Mouse (Mus musculus): ENCODE results near the gene Tm7sf3. TPM values are rescaled to one million over a fixed set of nuclear protein-coding genes. Genes with fewer than 3 reads are reported as not detected.

Tm7sf3 gene
- polyA plus RNA-seq, 2 experiments: 11.2 to 24.8 TPM

DNA sequence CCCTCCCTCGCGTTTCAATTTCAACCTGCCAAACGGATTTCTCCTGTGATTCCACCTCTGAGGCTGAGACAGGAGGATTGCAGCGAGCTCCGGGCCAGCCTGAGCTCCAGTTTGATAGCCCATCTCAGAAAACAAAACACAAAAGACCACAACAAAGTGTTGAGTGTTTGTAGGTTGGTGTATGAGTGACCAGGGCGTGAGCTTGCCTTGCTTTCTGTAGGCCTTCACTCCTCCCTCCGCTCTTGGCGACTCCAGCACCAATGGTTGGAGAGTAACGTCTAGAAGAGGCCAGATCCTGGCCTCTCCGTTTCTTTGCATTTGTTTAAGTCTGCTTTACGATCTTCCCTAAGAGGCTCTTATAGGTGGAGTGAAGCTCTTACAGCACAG, 553 bp upstream of the Tm7sf3 start:
- no peak for TF ChIP-seq EP300 (IDR thresholded peaks at IDR 0.05; ENCODE audit: low read depth)
- TF ChIP-seq CTCF (IDR thresholded peaks at IDR 0.05; ENCODE audit: low read depth): no peak
- Histone ChIP-seq H3K27ac (peak overlapping the region; percentile 75), H3K9me3 (ENCODE audit: control insufficient read depth, low read length) (no peaks in the 10 kb centered on the region), H3K36me3 (replicated peaks; ENCODE audit: control insufficient read depth, insufficient read depth, low read depth) (no peaks in the 10 kb centered on the region), H3K9ac (replicated peaks) (peak overlapping the region; percentile 91), H3K4me3 (ENCODE audit: insufficient read depth in 1 of 2, low read depth in 2 of 2, low read length in 2 of 2) (peak overlapping the region; percentile 75 to 84), H3K4me2 (ENCODE audit: low read depth) (peak overlapping the region; percentile 95), H3K4me1 (replicated peaks; ENCODE audit: control insufficient read depth in 2 of 2, insufficient read depth in 2 of 2, low read length in 1 of 2) (peaks cover 28 to 30% of the 10 kb centered on the region in 2 experiments), H3K27me3 (ENCODE audit: control insufficient read depth, insufficient read depth, low read length) (no peaks in the 10 kb centered on the region)
- DNase-seq (ENCODE audit: low read depth in 3 of 3, low spot score in 3 of 3): no peak
- WGBS (ENCODE audit: insufficient replicate concordance): 15% methylated on average over 11 of the region's 11 CpGs
- ATAC-seq (ENCODE audit: insufficient read depth): peak; percentile 20; the same call in 1 of the 2 replicates

DNA sequence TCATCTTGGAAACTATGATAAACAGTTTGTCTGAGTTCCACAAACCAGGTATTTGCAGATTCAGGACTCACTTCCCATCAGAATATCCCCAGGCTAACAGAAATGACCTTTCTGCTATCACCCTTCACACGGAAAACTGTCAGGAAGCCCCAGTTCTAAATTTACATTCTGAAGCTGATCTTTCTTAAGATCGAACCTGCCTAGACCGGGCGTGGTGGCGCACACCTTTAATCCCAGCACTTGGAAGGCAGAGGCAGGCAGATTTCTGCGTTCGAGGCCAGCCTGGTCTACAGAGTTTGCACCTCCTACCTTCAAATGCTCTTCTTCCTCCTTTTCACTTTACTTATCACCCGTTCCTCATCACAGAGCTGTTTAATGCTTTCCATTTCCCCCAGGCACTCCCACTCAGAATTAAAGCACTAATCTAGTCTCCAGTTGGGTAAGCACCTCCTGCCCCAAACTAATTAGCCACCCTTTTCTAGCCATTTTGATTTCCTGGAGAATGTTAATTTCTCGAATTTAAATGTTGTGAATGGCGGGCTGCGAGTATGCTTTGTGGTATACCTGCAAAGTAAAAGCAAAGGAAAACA, 908 bp downstream of the Tm7sf3 start:
- 41% methylated on average over 11 of the region's 11 CpGs for WGBS (ENCODE audit: insufficient replicate concordance)
- no peak for TF ChIP-seq EP300 (IDR thresholded peaks at IDR 0.05; ENCODE audit: low read depth)
- no peak for TF ChIP-seq CTCF (IDR thresholded peaks at IDR 0.05; ENCODE audit: low read depth)
- H3K4me3 ChIP-seq (ENCODE audit: insufficient read depth in 1 of 2, low read depth in 2 of 2, low read length in 2 of 2): peak overlapping the region; percentile 69 to 75
- no peaks in the 10 kb centered on the region for H3K9me3 ChIP-seq (ENCODE audit: control insufficient read depth, low read length)
- H3K27me3 ChIP-seq (ENCODE audit: control insufficient read depth, insufficient read depth, low read length): no peaks in the 10 kb centered on the region
- H3K27ac ChIP-seq: peak overlapping the region; percentile 69
- peaks cover 28 to 30% of the 10 kb centered on the region in 2 experiments for H3K4me1 ChIP-seq (replicated peaks; ENCODE audit: control insufficient read depth in 2 of 2, insufficient read depth in 2 of 2, low read length in 1 of 2)
- H3K9ac ChIP-seq (replicated peaks): peak overlapping the region; percentile 78
- DNase-seq (ENCODE audit: low read depth in 3 of 3, low spot score in 3 of 3): no peak
- no peaks in the 10 kb centered on the region for H3K36me3 ChIP-seq (replicated peaks; ENCODE audit: control insufficient read depth, insufficient read depth, low read depth)
- ATAC-seq (ENCODE audit: insufficient read depth): 0 out of 2 replicates have a peak, but pooled peaks have one; percentile 0
- peak overlapping the region; percentile 92 for H3K4me2 ChIP-seq (ENCODE audit: low read depth)

DNA sequence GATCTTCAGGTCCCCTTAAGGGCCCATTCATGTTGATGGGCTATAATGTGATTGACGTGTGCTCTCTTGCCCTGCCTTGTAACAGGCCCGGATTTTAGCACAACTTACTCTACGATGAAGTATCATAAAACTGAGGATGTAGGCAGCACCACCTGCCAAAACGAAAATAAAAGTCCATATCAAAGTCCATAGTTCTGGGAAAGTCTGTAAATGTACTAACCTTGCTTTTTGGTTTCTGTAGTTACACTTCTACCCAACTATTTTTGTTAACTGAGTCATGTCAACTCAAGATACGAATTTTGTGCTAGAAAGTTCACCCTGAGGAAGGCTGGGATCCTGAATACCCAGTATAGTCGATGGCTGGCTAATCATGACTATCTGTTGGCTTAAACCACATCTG, 1.6 kb downstream of the Tm7sf3 start:
- Histone ChIP-seq H3K9me3 (ENCODE audit: control insufficient read depth, low read length) (no peaks in the 10 kb centered on the region), H3K9ac (replicated peaks) (no peak overlapping the region), H3K4me1 (replicated peaks; ENCODE audit: control insufficient read depth in 2 of 2, insufficient read depth in 2 of 2, low read length in 1 of 2) (peaks cover 28 to 30% of the 10 kb centered on the region in 2 experiments), H3K4me2 (ENCODE audit: low read depth) (0 out of 2 replicates have a peak overlapping the region, but pooled peaks have one; percentile 92), H3K36me3 (replicated peaks; ENCODE audit: control insufficient read depth, insufficient read depth, low read depth) (no peaks in the 10 kb centered on the region), H3K27me3 (ENCODE audit: control insufficient read depth, insufficient read depth, low read length) (no peaks in the 10 kb centered on the region), H3K4me3 (ENCODE audit: insufficient read depth in 1 of 2, low read depth in 2 of 2, low read length in 2 of 2) (no peak overlapping the region), H3K27ac (0 out of 2 replicates have a peak overlapping the region, but pooled peaks have one; percentile 69)
- no peak for ATAC-seq (ENCODE audit: insufficient read depth)
- no peak for DNase-seq (ENCODE audit: low read depth in 3 of 3, low spot score in 3 of 3)
- WGBS (ENCODE audit: insufficient replicate concordance): 53% methylated on average over 6 of the region's 6 CpGs
- no peak for TF ChIP-seq EP300 (IDR thresholded peaks at IDR 0.05; ENCODE audit: low read depth)
- TF ChIP-seq CTCF (IDR thresholded peaks at IDR 0.05; ENCODE audit: low read depth): no peak

DNA sequence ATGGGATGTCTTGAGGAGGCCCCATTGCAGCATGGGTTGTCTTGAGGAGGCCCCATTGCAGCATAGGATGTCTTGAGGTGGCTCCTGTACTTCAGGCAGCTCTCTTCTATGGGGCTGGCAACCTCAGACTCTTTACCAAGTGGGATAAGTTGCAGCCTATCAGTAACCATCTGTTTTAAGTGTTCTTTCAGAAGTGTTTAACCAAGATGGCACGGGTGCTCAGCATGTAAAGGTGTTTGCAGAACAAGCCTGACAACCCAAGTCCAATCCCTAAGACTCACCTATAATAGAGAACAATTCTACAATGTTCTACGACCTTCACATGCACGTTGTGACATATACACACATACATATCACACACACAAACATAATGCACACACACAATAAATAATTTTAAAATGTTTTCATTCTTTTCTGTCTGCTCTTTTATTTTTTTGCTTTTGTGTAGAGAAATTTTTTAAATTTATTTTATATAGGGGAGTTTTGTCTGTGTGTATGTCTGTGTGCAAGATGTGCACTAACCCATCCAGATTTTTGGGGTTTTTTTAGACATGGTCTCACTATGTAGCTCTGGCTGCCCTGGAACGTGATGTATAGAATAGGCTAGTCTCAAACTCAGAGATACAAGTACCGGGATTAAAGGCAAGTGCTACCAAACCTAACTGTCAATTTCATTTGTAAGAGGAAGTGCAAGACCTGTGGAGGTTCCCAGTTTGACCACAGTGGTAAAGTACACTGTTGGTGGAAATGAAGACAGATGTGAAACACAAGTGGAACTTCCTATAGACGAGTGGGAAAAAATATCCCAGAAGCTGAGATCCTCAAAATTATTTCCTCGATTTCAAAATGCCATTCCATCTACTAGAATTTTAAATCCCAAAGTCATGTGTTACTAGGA, 2.3 kb downstream of the Tm7sf3 start:
- Histone ChIP-seq H3K27me3 (ENCODE audit: control insufficient read depth, insufficient read depth, low read length) (no peaks in the 10 kb centered on the region), H3K4me3 (ENCODE audit: insufficient read depth in 1 of 2, low read depth in 2 of 2, low read length in 2 of 2) (no peak overlapping the region), H3K9ac (replicated peaks) (no peak overlapping the region), H3K36me3 (replicated peaks; ENCODE audit: control insufficient read depth, insufficient read depth, low read depth) (no peaks in the 10 kb centered on the region), H3K4me1 (replicated peaks; ENCODE audit: control insufficient read depth in 2 of 2, insufficient read depth in 2 of 2, low read length in 1 of 2) (peaks cover 28 to 30% of the 10 kb centered on the region in 2 experiments), H3K9me3 (ENCODE audit: control insufficient read depth, low read length) (no peaks in the 10 kb centered on the region), H3K27ac (no peak overlapping the region), H3K4me2 (ENCODE audit: low read depth) (no peak overlapping the region)
- TF ChIP-seq CTCF (IDR thresholded peaks at IDR 0.05; ENCODE audit: low read depth) (no peak), EP300 (IDR thresholded peaks at IDR 0.05; ENCODE audit: low read depth) (no peak)
- DNase-seq (ENCODE audit: low read depth in 3 of 3, low spot score in 3 of 3): no peak
- no peak for ATAC-seq (ENCODE audit: insufficient read depth)
- whole genome bisulfite sequencing (ENCODE audit: insufficient replicate concordance): 56% methylated on average over 7 of the region's 7 CpGs

DNA sequence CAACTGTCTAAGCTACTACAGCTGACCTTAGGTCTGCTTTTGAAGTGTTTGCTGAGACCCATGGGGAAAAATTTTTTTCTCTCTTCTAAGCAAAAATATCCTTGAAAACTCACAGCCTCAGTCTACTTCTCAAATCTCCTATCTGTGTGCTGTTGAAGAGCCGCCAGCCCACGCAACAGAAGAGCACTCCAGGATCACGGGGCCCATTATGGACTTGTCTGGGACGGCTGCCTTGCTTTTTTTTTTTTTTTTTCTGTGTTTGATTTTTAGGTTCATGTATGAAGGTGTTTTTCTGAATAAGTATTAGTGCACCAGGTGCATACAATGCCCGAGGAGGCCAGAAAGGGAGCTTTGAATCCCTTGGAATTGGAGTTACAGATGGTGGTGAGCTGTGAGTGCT, 6.1 kb downstream of the Tm7sf3 start:
- H3K4me2 ChIP-seq (ENCODE audit: low read depth): no peak overlapping the region
- no peaks in the 10 kb centered on the region for H3K27me3 ChIP-seq (ENCODE audit: control insufficient read depth, insufficient read depth, low read length)
- no peak overlapping the region for H3K9ac ChIP-seq (replicated peaks)
- 86% methylated on average over 5 of the region's 5 CpGs for WGBS (ENCODE audit: insufficient replicate concordance)
- TF ChIP-seq EP300 (IDR thresholded peaks at IDR 0.05; ENCODE audit: low read depth) (no peak), CTCF (IDR thresholded peaks at IDR 0.05; ENCODE audit: low read depth) (no peak)
- DNase-seq (ENCODE audit: low read depth in 3 of 3, low spot score in 3 of 3) (no peak), ATAC-seq (ENCODE audit: insufficient read depth) (no peak)
- no peak overlapping the region for H3K4me3 ChIP-seq (ENCODE audit: insufficient read depth in 1 of 2, low read depth in 2 of 2, low read length in 2 of 2)
- H3K36me3 ChIP-seq (replicated peaks; ENCODE audit: control insufficient read depth, insufficient read depth, low read depth): no peaks in the 10 kb centered on the region
- H3K9me3 ChIP-seq (ENCODE audit: control insufficient read depth, low read length): no peaks in the 10 kb centered on the region
- peaks cover 35 to 40% of the 10 kb centered on the region in 2 experiments for H3K4me1 ChIP-seq (replicated peaks; ENCODE audit: control insufficient read depth in 2 of 2, insufficient read depth in 2 of 2, low read length in 1 of 2)
- H3K27ac ChIP-seq: no peak overlapping the region
